Mouse (Mus musculus) embryo, embryonic 9.5 days (tissue): ENCODE measurements around the gene Rrnad1.
A peak's percentile ranks its signal among the peaks of the same experiment; 100 is the strongest.

ENCODE experiments used
- DNase-seq: peaks from one replicate; pipeline ENCODE4 v3.0.0-alpha.2; 2017; ENCODE audit errors: extremely low spot score

Rrnad1 gene

GRCm38 (mm10) chr3:87884708-87885251 lies 45.7 kb downstream of the Rrnad1 start:
- DNase-seq, result peak; percentile 77

GRCm38 (mm10) chr3:87884291-87884690 lies 46.2 kb downstream of the Rrnad1 start:
- no peak for DNase-seq

- DNase-seq, result no peak
These were observed 52.8 kb downstream of the Rrnad1 start for GRCm38 (mm10) chr3:87877730-87878129.
